Mouse (Mus musculus): Measurements from ENCODE around the gene Xrcc4.

The Xrcc4 gene

GRCm38 (mm10) chr13:89929477-89929876 is 159.9 kb downstream of the Xrcc4 start:
- no peak for DNase-seq

- DNase-seq, result no peak
Measured at GRCm38 (mm10) chr13:89918814-89919481, 170.5 kb downstream of the Xrcc4 start.

- DNase-seq, result no peak
Measured at GRCm38 (mm10) chr13:89914332-89914731, 175.1 kb downstream of the Xrcc4 start.

- no peak for DNase-seq
Measured at GRCm38 (mm10) chr13:89913891-89914290, 175.5 kb downstream of the Xrcc4 start.

- no peak for DNase-seq
Measured at GRCm38 (mm10) chr13:89906120-89906519, 183.3 kb downstream of the Xrcc4 start.

GRCm38 (mm10) chr13:89899066-89899465 is 190.3 kb downstream of the Xrcc4 start:
- no peak for DNase-seq

GRCm38 (mm10) chr13:89892140-89892539 is 197.3 kb downstream of the Xrcc4 start:
- DNase-seq, result no peak

GRCm38 (mm10) chr13:89890159-89890558 is 199.2 kb downstream of the Xrcc4 start:
- DNase-seq, result no peak

- DNase-seq, result no peak
Measured at GRCm38 (mm10) chr13:89889074-89889473, 200.3 kb downstream of the Xrcc4 start.

- DNase-seq, result no peak
Measured at GRCm38 (mm10) chr13:89883523-89883922, 205.9 kb downstream of the Xrcc4 start.

- DNase-seq, result no peak
Measured at GRCm38 (mm10) chr13:89881281-89881680, 208.1 kb downstream of the Xrcc4 start.

GRCm38 (mm10) chr13:89878832-89879468 is 210.5 kb downstream of the Xrcc4 start:
- DNase-seq, result no peak

GRCm38 (mm10) chr13:89875499-89875898 is 213.9 kb downstream of the Xrcc4 start:
- no peak for DNase-seq

- no peak for DNase-seq
Measured at GRCm38 (mm10) chr13:89872725-89873124, 216.7 kb downstream of the Xrcc4 start.

- no peak for DNase-seq
Measured at GRCm38 (mm10) chr13:89854139-89854538, 235.3 kb downstream of the Xrcc4 start.

GRCm38 (mm10) chr13:89850746-89851145 is 238.7 kb downstream of the Xrcc4 start:
- no peak for DNase-seq

GRCm38 (mm10) chr13:89849955-89850354 is 239.5 kb downstream of the Xrcc4 start:
- no peak for DNase-seq

- DNase-seq, result no peak
Measured at GRCm38 (mm10) chr13:89838635-89839034, 250.8 kb downstream of the Xrcc4 start.

- no peak for DNase-seq
Measured at GRCm38 (mm10) chr13:89834485-89834884, 254.9 kb downstream of the Xrcc4 start.

- no peak for DNase-seq
Measured at GRCm38 (mm10) chr13:89833053-89833670, 256.2 kb downstream of the Xrcc4 start.

GRCm38 (mm10) chr13:89828429-89828970 is 260.9 kb downstream of the Xrcc4 start:
- DNase-seq, result no peak

- no peak for DNase-seq
Measured at GRCm38 (mm10) chr13:89827838-89828237, 261.6 kb downstream of the Xrcc4 start.

- DNase-seq, result no peak
Measured at GRCm38 (mm10) chr13:89814543-89814942, 274.9 kb downstream of the Xrcc4 start.

- no peak for DNase-seq
Measured at GRCm38 (mm10) chr13:89812169-89812568, 277.2 kb downstream of the Xrcc4 start.
